Mouse (Mus musculus): ENCODE measurements around the gene Rgs14. TPM values are rescaled to one million over a fixed set of nuclear protein-coding genes. Genes with fewer than 3 reads are reported as not detected.

Rgs14 gene
- polyA plus RNA-seq (2017; shearing (Covaris generic)) = 82.6 TPM

DNA sequence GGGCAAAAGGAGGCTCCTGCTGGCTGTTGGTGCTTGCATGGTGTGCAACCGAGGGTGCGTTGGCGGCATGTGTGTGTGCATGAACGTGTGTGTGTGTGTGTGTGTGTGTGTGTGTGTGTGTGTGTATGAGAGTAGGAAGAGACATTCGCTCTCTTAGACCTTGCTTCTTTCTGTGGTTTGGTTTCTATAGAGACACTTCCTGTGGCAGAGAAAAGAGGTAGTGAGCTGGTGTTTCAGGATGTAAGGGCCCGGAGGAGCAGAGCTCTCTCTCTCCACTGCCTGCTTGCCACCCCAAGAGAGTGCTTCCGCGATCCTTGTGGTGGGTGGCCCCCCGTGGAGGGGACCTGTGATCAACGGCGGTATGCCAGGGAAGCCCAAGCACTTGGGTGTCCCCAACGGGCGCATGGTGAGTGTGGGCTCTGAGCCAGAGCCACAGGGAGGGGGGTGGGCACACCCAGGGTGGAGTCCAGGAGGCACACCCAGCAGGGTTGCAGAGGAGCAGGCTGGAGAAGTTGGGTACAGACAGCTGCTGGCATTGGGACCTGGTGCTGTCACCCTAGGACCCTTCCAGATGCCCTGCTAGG, at the start of gene Rgs14:
Gene Rgs14 (plus strand): TSS at position 202 of the 584 bp plus-strand sequence.

GRCm38 (mm10) chr13:55319931-55320533, 49.5 kb upstream of the Rgs14 start, which contains the start of gene Prelid1:
TSS of gene Prelid1 (plus strand) at chr13:55320500.

GRCm38 (mm10) chr13:55321434-55322129, 48.0 kb upstream of the Rgs14 start, which contains the start of gene Rab24:
TSS of gene Rab24 (minus strand) at chr13:55321946.

GRCm38 (mm10) chr13:55329683-55330566, 39.6 kb upstream of the Rgs14 start, which contains the start of gene Mxd3:
TSS of gene Mxd3 (minus strand) at chr13:55329823.

GRCm38 (mm10) chr13:55362453-55363060, 7.0 kb upstream of the Rgs14 start, which contains the start of gene Lman2:
TSS of gene Lman2 (minus strand) at chr13:55362783.

GRCm38 (mm10) chr13:55398088-55398487, 28.6 kb downstream of the Rgs14 start, which contains the start of gene Slc34a1:
TSS of gene Slc34a1 (plus strand) at chr13:55398187.

DNA sequence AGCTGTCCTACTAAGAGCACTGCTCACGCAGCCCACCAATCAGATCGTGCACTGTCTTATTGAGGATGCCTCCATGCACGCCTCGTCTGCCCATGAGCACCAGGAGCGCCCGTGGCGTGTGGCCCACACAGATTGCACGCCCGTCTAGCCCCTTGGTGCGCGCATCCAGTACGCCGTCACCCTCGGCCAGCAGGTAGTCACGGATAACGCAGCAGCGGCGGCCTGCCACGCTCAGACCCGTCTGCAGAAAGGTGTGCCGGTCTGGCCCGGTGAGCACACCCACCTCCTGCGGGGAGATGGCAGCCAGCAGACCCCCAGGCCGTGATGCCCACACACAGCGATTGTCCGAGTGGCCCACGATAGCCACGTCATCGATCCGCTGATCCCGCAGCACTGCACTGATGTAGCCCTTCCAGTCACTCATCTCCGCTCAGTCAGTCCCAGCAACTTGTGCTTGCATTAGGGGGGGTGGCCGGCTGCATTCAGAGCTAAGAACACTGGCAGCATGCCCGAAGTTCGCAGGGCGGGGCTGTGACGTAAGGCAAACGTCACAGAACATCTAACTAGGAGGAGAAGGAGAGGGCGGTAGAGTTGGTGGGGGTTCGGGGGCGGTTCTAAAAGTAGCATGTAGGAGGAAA, 45.3 kb downstream of the Rgs14 start, which contains the start of gene Pfn3:
Gene Pfn3 (minus strand): TSS at position 490 of the 638 bp plus-strand sequence.

GRCm38 (mm10) chr13:55426613-55427012, 57.1 kb downstream of the Rgs14 start, which contains the start of gene F12:
TSS of gene F12 (minus strand) at chr13:55426793.

Other genes starting within 250 kb of the Rgs14 start
- gene Gm17617, start 236.2 kb upstream of the Rgs14 start, polyA plus RNA-seq (2017; shearing (Covaris generic)) = not detected
- gene Fgfr4, start 217.1 kb upstream of the Rgs14 start, polyA plus RNA-seq (2017; shearing (Covaris generic)) = not detected
- 74.9 TPM for gene Nsd1, start 159.9 kb upstream of the Rgs14 start, polyA plus RNA-seq (2017; shearing (Covaris generic))
- gene Prelid1, start 49.2 kb upstream of the Rgs14 start, polyA plus RNA-seq (2017; shearing (Covaris generic)) = 243 TPM
- gene Rab24, start 47.8 kb upstream of the Rgs14 start, polyA plus RNA-seq (2017; shearing (Covaris generic)) = 90.5 TPM
- 1.1 TPM for gene Mxd3, start 39.9 kb upstream of the Rgs14 start, polyA plus RNA-seq (2017; shearing (Covaris generic))
- 121 TPM for gene Lman2, start 6.9 kb upstream of the Rgs14 start, polyA plus RNA-seq (2017; shearing (Covaris generic))
- not detected for gene Slc34a1, start 28.5 kb downstream of the Rgs14 start, polyA plus RNA-seq (2017; shearing (Covaris generic))
- gene Pfn3, start 45.5 kb downstream of the Rgs14 start, polyA plus RNA-seq (2017; shearing (Covaris generic)) = not detected
- not detected for gene F12, start 57.1 kb downstream of the Rgs14 start, polyA plus RNA-seq (2017; shearing (Covaris generic))
- gene Grk6, start 75.3 kb downstream of the Rgs14 start, polyA plus RNA-seq (2017; shearing (Covaris generic)) = 328 TPM
- 17.7 TPM for gene Prr7, start 94.5 kb downstream of the Rgs14 start, polyA plus RNA-seq (2017; shearing (Covaris generic))
- gene Dbn1, start 118.4 kb downstream of the Rgs14 start, polyA plus RNA-seq (2017; shearing (Covaris generic)) = not detected
- 10.0 TPM for gene Pdlim7, start 143.9 kb downstream of the Rgs14 start, polyA plus RNA-seq (2017; shearing (Covaris generic))
- gene Dok3, start 159.6 kb downstream of the Rgs14 start, polyA plus RNA-seq (2017; shearing (Covaris generic)) = 0.24 TPM
- gene Ddx41, start 166.9 kb downstream of the Rgs14 start, polyA plus RNA-seq (2017; shearing (Covaris generic)) = 60.4 TPM
- 63.5 TPM for gene Fam193b, start 201.4 kb downstream of the Rgs14 start, polyA plus RNA-seq (2017; shearing (Covaris generic))
- gene Tmed9, start 204.0 kb downstream of the Rgs14 start, polyA plus RNA-seq (2017; shearing (Covaris generic)) = 214 TPM
- gene B4galt7, start 230.2 kb downstream of the Rgs14 start, polyA plus RNA-seq (2017; shearing (Covaris generic)) = 28.4 TPM

All from effector memory CD4-positive, alpha-beta T cell, adult 5 months (primary cell).